Mouse (Mus musculus) myocyte (in vitro differentiated cells): ENCODE measurements around the gene Gpatch1. TPM values are rescaled to one million over a fixed set of nuclear protein-coding genes. Genes with fewer than 3 reads are reported as not detected.

Experiments
- H3K27me3 ChIP-seq: one replicate; pipeline ENCODE4 v1.6.1; 2011; ENCODE audit not compliant: control insufficient read depth, insufficient read depth, insufficient read length
- H3K36me3 ChIP-seq: one replicate; pipeline ENCODE4 v1.6.1; 2011; ENCODE audit not compliant: control insufficient read depth, insufficient read depth
- H3K4me2 ChIP-seq: one replicate; pipeline ENCODE4 v1.6.1; 2011; ENCODE audit warnings: low read depth, control low read depth
- H3K4me3 ChIP-seq: one replicate; pipeline ENCODE4 v1.5.1; 2011; ENCODE audit warnings: mild to moderate bottlenecking, control low read depth, moderate library complexity
- H3K79me2 ChIP-seq: one replicate; pipeline ENCODE4 v1.6.1; 2011; ENCODE audit not compliant: control insufficient read depth, insufficient read depth
- H3ac ChIP-seq: one replicate; pipeline ENCODE4 v1.6.1; 2011; ENCODE audit not compliant: control insufficient read depth, insufficient read length
- CEBPB ChIP-seq: IDR thresholded peaks from 2 replicates; pipeline ENCODE4 v1.6.1; 2011; ENCODE audit warnings: mild to moderate bottlenecking, moderate library complexity; ENCODE audit not compliant: poor library complexity, insufficient read depth, severe bottlenecking
- E2F4 ChIP-seq: IDR thresholded peaks from one replicate; pipeline ENCODE4 v1.6.1; 2011; ENCODE audit warnings: mild to moderate bottlenecking, control low read depth, moderate library complexity; ENCODE audit not compliant: insufficient read depth
- MAX ChIP-seq: IDR thresholded peaks from one replicate; pipeline ENCODE4 v1.6.1; 2011; ENCODE audit warnings: low read depth, mild to moderate bottlenecking, control low read depth
- MYOD1 ChIP-seq, 3 experiments: IDR thresholded peaks; one replicate each; pipeline ENCODE4 v1.6.1; 2011; ENCODE audit warnings: control low read depth in 2 of 3, low read depth in 2 of 3, mild to moderate bottlenecking in 2 of 3, moderate library complexity in 1 of 3; ENCODE audit not compliant: insufficient read length in 2 of 3, control insufficient read depth in 1 of 3
- MYOG ChIP-seq, 3 experiments: IDR thresholded peaks; one replicate each; pipeline ENCODE4 v1.6.1; 2011; ENCODE audit warnings: control low read depth in 2 of 3, low read depth in 2 of 3, mild to moderate bottlenecking in 2 of 3; ENCODE audit not compliant: insufficient read length in 2 of 3, control insufficient read depth in 1 of 3, insufficient read depth in 1 of 3
- POLR2A ChIP-seq: IDR thresholded peaks from one replicate; pipeline ENCODE4 v1.6.1; 2011; ENCODE audit warnings: low read depth, mild to moderate bottlenecking, control low read depth, moderate library complexity; ENCODE audit not compliant: insufficient read length
- POLR2AphosphoS2 ChIP-seq: IDR thresholded peaks from one replicate; pipeline ENCODE4 v1.6.1; 2011; ENCODE audit warnings: low read depth, control low read depth; ENCODE audit not compliant: insufficient read length
- REST ChIP-seq: IDR thresholded peaks from one replicate; pipeline ENCODE4 v1.6.1; 2011; ENCODE audit warnings: mild to moderate bottlenecking, control low read depth, moderate library complexity; ENCODE audit not compliant: insufficient read depth, insufficient read length
- SRF ChIP-seq: IDR thresholded peaks from one replicate; pipeline ENCODE4 v1.6.1; 2011; ENCODE audit warnings: low read depth; ENCODE audit not compliant: control insufficient read depth, insufficient read length
- TCF12 ChIP-seq: IDR thresholded peaks from one replicate; pipeline ENCODE4 v1.6.1; 2011; ENCODE audit warnings: mild to moderate bottlenecking, control low read depth; ENCODE audit not compliant: poor library complexity, insufficient read depth, severe bottlenecking
- TCF3 ChIP-seq: IDR thresholded peaks from one replicate; pipeline ENCODE4 v1.6.1; 2011; ENCODE audit warnings: low read depth, control low read depth; ENCODE audit not compliant: insufficient read length
- USF1 ChIP-seq: IDR thresholded peaks from one replicate; pipeline ENCODE4 v1.6.1; 2011; ENCODE audit warnings: low read depth, mild to moderate bottlenecking, control low read depth, moderate library complexity
- polyA plus RNA-seq: library from polyadenylated mRNA; unstranded; fragments of >200 nt; fragmentation: generic; extraction: Trizol; gene quantifications from one replicate; pipeline ENCODE4 v1.2.1, GENCODE M21; 2012; ENCODE audit warnings: missing spikeins

Gene Gpatch1
- polyA plus RNA-seq, 1 experiment, result 4.8 TPM

- Histone ChIP-seq H3K27me3 (no peaks in the 10 kb centered on the region), H3K4me2 (no peak overlapping the region), H3ac (no peak overlapping the region), H3K79me2 (no peaks in the 10 kb centered on the region), H3K4me3 (no peak overlapping the region), H3K36me3 (peaks cover 17% of the 10 kb centered on the region)
- TF ChIP-seq MAX (no peak), MYOD1 (IDR thresholded peaks at IDR 0.05; ENCODE audit: control insufficient read depth in 1 of 3, insufficient read length in 2 of 3, low read depth in 2 of 3) (no peak), POLR2A (no peak), REST (no peak), CEBPB (no peak), POLR2AphosphoS2 (no peak), SRF (no peak), E2F4 (no peak)
Observed at GRCm38 (mm10) chr7:35299656-35300055, 18.6 kb downstream of the Gpatch1 start.

DNA sequence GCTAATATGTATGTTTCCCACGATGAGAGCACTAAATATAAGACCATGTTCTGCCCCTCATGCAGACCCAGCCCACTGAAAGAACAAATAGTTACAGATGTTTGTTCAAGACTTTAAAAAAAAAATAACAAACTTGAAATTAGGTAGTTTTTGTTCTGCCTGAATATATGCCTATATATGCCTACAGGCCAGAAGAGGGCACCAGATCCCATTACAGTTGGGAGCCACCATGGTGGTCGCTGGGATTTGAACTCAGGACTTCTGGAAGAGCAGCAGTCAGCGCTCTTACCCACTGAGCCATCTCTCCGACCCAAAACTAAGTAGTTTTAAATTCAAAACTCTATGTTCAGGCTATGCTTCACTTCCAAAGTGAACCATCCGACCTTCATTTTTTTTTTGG, 20.4 kb downstream of the Gpatch1 start:
- H3ac ChIP-seq, result no peak overlapping the region
- no peak overlapping the region for H3K4me2 ChIP-seq
- TF ChIP-seq POLR2AphosphoS2 (no peak), SRF (no peak), MAX (no peak), TCF12 (no peak), E2F4 (no peak), POLR2A (no peak), MYOG (IDR thresholded peaks at IDR 0.05; ENCODE audit: control insufficient read depth in 1 of 3, insufficient read depth in 1 of 3, insufficient read length in 2 of 3, low read depth in 2 of 3) (no peak), REST (no peak), MYOD1 (IDR thresholded peaks at IDR 0.05; ENCODE audit: control insufficient read depth in 1 of 3, insufficient read length in 2 of 3, low read depth in 2 of 3) (no peak), CEBPB (no peak), TCF3 (no peak), USF1 (no peak)
- H3K79me2 ChIP-seq, result no peaks in the 10 kb centered on the region
- H3K36me3 ChIP-seq, result peaks cover 14% of the 10 kb centered on the region
- no peaks in the 10 kb centered on the region for H3K27me3 ChIP-seq
- H3K4me3 ChIP-seq, result no peak overlapping the region

- TF ChIP-seq REST, result no peak
- TF ChIP-seq SRF, result no peak
- no peak for TF ChIP-seq TCF3
- no peak for TF ChIP-seq E2F4
- no peak for TF ChIP-seq POLR2AphosphoS2
- no peak for TF ChIP-seq POLR2A
- TF ChIP-seq MAX, result no peak
- TF ChIP-seq CEBPB, result no peak
- no peaks in the 10 kb centered on the region for H3K79me2 ChIP-seq
- no peak overlapping the region for H3K4me2 ChIP-seq
- H3K36me3 ChIP-seq, result peaks cover 12% of the 10 kb centered on the region
- no peak overlapping the region for H3ac ChIP-seq
- H3K4me3 ChIP-seq, result no peak overlapping the region
- no peaks in the 10 kb centered on the region for H3K27me3 ChIP-seq
Observed at GRCm38 (mm10) chr7:35295631-35296030, 22.6 kb downstream of the Gpatch1 start.

- TF ChIP-seq MYOD1 (IDR thresholded peaks at IDR 0.05; ENCODE audit: control insufficient read depth in 1 of 3, insufficient read length in 2 of 3, low read depth in 2 of 3), result no peak
- no peak for TF ChIP-seq TCF12
- no peak for TF ChIP-seq MAX
- TF ChIP-seq REST, result no peak
- TF ChIP-seq TCF3, result no peak
- TF ChIP-seq USF1, result no peak
- no peak for TF ChIP-seq CEBPB
- no peak for TF ChIP-seq MYOG (IDR thresholded peaks at IDR 0.05; ENCODE audit: control insufficient read depth in 1 of 3, insufficient read depth in 1 of 3, insufficient read length in 2 of 3, low read depth in 2 of 3)
- no peak for TF ChIP-seq POLR2AphosphoS2
- TF ChIP-seq SRF, result no peak
- no peak for TF ChIP-seq POLR2A
- no peak for TF ChIP-seq E2F4
Observed at GRCm38 (mm10) chr7:35293464-35293863, 24.8 kb downstream of the Gpatch1 start.

DNA sequence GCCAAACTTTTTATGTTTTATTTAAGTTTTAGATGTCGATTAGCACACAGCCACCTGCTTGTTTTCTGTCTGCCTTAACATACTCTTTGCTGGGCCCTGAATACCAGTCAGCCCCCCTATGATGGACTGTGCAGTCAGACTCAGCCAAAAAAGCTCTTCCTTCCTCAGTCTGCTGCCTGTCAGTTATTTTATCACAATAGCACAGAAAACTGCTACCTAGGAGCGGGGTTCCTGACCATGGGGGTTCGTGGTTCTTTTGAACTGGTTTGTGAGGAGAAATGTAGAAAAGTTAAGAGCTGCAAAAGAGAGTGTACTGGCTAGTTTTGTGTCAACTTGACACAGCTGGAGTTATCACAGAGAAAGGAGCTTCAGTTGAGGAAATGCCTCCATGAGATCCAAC, 39.3 kb downstream of the Gpatch1 start:
- Histone ChIP-seq H3K27me3 (no peaks in the 10 kb centered on the region), H3K4me3 (no peak overlapping the region), H3K36me3 (peaks cover 12% of the 10 kb centered on the region), H3ac (no peak overlapping the region), H3K4me2 (no peak overlapping the region), H3K79me2 (no peaks in the 10 kb centered on the region)
- TF ChIP-seq E2F4, result no peak
- TF ChIP-seq SRF, result no peak
- TF ChIP-seq MYOD1 (IDR thresholded peaks at IDR 0.05; ENCODE audit: control insufficient read depth in 1 of 3, insufficient read length in 2 of 3, low read depth in 2 of 3), result no peak
- no peak for TF ChIP-seq TCF12
- no peak for TF ChIP-seq USF1
- TF ChIP-seq POLR2AphosphoS2, result no peak
- TF ChIP-seq POLR2A, result no peak

More at GRCm38 (mm10) chr7:35293464-35293863, 24.8 kb downstream of the Gpatch1 start:
- Histone ChIP-seq H3K4me2 (no peak overlapping the region), H3K4me3 (no peak overlapping the region), H3K27me3 (no peaks in the 10 kb centered on the region), H3K36me3 (peaks cover 12% of the 10 kb centered on the region), H3K79me2 (no peaks in the 10 kb centered on the region), H3ac (no peak overlapping the region)
